Comparison of ENCODE assay signal across 11 mouse cellular contexts in the genomic region with DNA sequence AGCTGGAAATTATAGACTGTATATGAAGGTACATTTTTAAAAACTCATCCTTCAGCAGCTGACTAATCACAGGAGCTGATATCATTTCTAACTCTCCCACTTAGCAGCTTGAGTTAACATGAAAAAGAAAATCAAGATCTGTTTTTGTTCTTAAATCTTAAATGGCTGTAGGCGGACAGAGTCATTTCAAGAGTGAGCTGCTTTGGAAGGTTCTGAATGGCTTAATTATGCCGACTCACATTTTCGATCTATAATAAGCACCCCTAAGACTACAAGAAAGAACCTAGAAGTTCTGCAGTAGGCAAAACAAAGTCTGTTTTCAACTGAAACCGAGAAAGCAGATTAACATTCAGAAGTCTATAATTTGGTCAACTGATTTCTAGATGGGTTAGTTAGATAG.
"Had no signal": no experiment of that assay in that cellular context is flagged by ENCODE, and none has a peak within 500 bp of the region (broad histone marks: within the 10 kb centered on the region; RNA-seq: fewer than 3 reads in every experiment).

No protein-coding gene starts in this region.

- H3K36me3 ChIP-seq: liver, embryonic 15.5 days; midbrain, embryonic 13.5 days had no signal

- H3K27me3 ChIP-seq: liver, embryonic 15.5 days had no signal

- H3K9me3 ChIP-seq: liver, embryonic 15.5 days; midbrain, embryonic 13.5 days had no signal

- DNase-seq: kidney, postnatal 25 days; layer of hippocampus, postnatal 36 days; left cerebral cortex, postnatal 4 days; lung, adult 2 months; lung, postnatal 36 days; right cerebral cortex, adult 18-20 months; right cerebral cortex, postnatal 25 days; thymus, postnatal 4 days had no signal

- H3K4me3 ChIP-seq: liver, embryonic 15.5 days; midbrain, embryonic 13.5 days had no signal

- H3K9ac ChIP-seq: liver, embryonic 15.5 days; midbrain, embryonic 13.5 days had no signal

- H3K27ac ChIP-seq: liver, embryonic 15.5 days; midbrain, embryonic 13.5 days had no signal

- H3K4me2 ChIP-seq: liver, embryonic 11.5 days; liver, embryonic 15.5 days; midbrain, embryonic 13.5 days had no signal

- H3K4me1 ChIP-seq: midbrain, embryonic 13.5 days had no signal
